Mouse (Mus musculus): Measurements from ENCODE around the gene Gm5152. TPM values are rescaled to one million over a fixed set of nuclear protein-coding genes. Genes with fewer than 3 reads are reported as not detected.

Gene Gm5152
- polyA plus RNA-seq (2015; fragmentation: Illumina TruSeq; extraction: RNeasy Lipid Tissue Mini Kit (QIAGEN cat#74804); ENCODE audit: insufficient read depth, low read depth, low replicate concordance), result not detected

GRCm38 (mm10) chr5:10246426-10246825, at the start of gene Gm5152:
Gene Gm5152, minus strand, starts transcription at chr5:10246526.

